Mouse (Mus musculus) neural tube, embryonic 14.5 days (tissue): ENCODE measurements around the gene Slc25a19. TPM values are rescaled to one million over a fixed set of nuclear protein-coding genes. Genes with fewer than 3 reads are reported as not detected.
"Not testable (repeated sequence)": the region's sequence is repeated elsewhere in the genome, so short reads cannot be mapped to it uniquely, and the experiment has no call there.

Experiments used
- ATAC-seq: fragments of 200-750 bp; cut with Nextera tagmentation; 2 replicates; pipeline ENCODE4 v1.8.0; 2017; ENCODE audit warnings: low read depth, mild to moderate bottlenecking, moderate TSS enrichment, moderate library complexity
- H3K27ac ChIP-seq: fragments of 300-500 bp; sonication (generic); 2 replicates; pipeline ENCODE4 v1.5.1; 2014; ENCODE audit warnings: low read depth, mild to moderate bottlenecking, control low read depth, low read length, moderate library complexity, mixed read lengths
- H3K27me3 ChIP-seq: fragments of 300-500 bp; sonication (generic); 2 replicates; pipeline ENCODE4 v1.6.1; 2014; ENCODE audit warnings: low read length; ENCODE audit not compliant: control insufficient read depth, insufficient read depth
- H3K36me3 ChIP-seq: fragments of 300-500 bp; sonication (generic); 2 replicates; pipeline ENCODE4 v1.6.1; 2014; ENCODE audit warnings: low read length, mixed read lengths; ENCODE audit not compliant: control insufficient read depth, insufficient read depth
- H3K4me1 ChIP-seq: fragments of 300-500 bp; sonication (generic); 2 replicates; pipeline ENCODE4 v1.6.1; 2014; ENCODE audit warnings: low read length; ENCODE audit not compliant: control insufficient read depth, insufficient read depth
- H3K4me2 ChIP-seq: fragments of 300-500 bp; sonication (generic); 2 replicates; pipeline ENCODE4 v1.6.1; 2014; ENCODE audit warnings: mild to moderate bottlenecking, low read depth, low read length, control low read depth
- H3K4me3 ChIP-seq: fragments of 300-500 bp; sonication (generic); 2 replicates; pipeline ENCODE4 v1.5.1; 2014; ENCODE audit warnings: low read depth, low read length, control low read depth, mixed read lengths
- H3K9ac ChIP-seq: fragments of 300-500 bp; sonication (generic); replicated peaks from 2 replicates; pipeline ENCODE4 v1.6.1; 2014; ENCODE audit warnings: low read depth, mild to moderate bottlenecking, control low read depth, low read length, mixed read lengths
- H3K9me3 ChIP-seq: fragments of 300-500 bp; sonication (generic); 2 replicates; pipeline ENCODE4 v1.6.1; 2016; ENCODE audit warnings: low read length; ENCODE audit not compliant: control insufficient read depth
- WGBS: fragments of 180-500 bp; shearing (Covaris S2); extraction: QIAGEN DNeasy Blood & Tissue Kit; methylation state at CpG from one replicate; pipeline ENCODE4 v1.1.7; 2014; 5-methylcytosine and 5-hydroxymethylcytosine counted together
- polyA plus RNA-seq: library from polyadenylated mRNA; unstranded; fragments of >200 nt; fragmentation: Nextera tagmentation; extraction: Ambion mirVana; gene quantifications from 2 replicates; pipeline ENCODE4 v1.2.1, GENCODE M21; 2014

Slc25a19 gene
- polyA plus RNA-seq, 1 experiment from 2014 or later: 53.0 TPM

DNA sequence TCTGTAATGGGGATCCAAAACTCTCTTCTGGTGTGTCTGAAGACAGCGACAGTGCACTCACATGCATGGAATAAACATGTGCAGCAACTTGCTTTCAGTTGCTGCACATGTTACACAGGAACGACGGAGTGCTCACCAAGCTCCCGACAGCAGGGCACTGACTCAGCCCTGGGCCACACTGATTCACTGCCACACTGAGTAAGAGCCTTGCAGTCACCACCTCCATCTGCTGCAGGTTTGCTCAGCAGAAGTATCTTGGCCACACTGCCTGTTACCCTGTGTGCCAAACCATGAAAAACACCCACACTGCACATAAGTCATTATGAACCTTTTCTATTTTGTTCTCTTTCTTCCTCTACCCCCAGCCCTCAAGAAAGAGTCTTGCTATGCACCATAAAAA, 32.3 kb upstream of the Slc25a19 start:
- 95% methylated on average over 4 of the region's 4 CpGs for WGBS
- no peak overlapping the region for H3K4me3 ChIP-seq
- ATAC-seq: no peak
- no peak overlapping the region for H3K27ac ChIP-seq
- no peaks in the 10 kb centered on the region for H3K27me3 ChIP-seq
- no peak overlapping the region for H3K4me2 ChIP-seq
- H3K9ac ChIP-seq: no peak overlapping the region
- H3K36me3 ChIP-seq: no peaks in the 10 kb centered on the region
- no peaks in the 10 kb centered on the region for H3K9me3 ChIP-seq
- H3K4me1 ChIP-seq: no peaks in the 10 kb centered on the region

- Histone ChIP-seq H3K36me3 (peaks cover 6% of the 10 kb centered on the region; the same call in 1 of the 2 replicates), H3K27ac (no peak overlapping the region), H3K27me3 (no peaks in the 10 kb centered on the region), H3K4me3 (no peak overlapping the region), H3K9ac (no peak overlapping the region), H3K9me3 (no peaks in the 10 kb centered on the region), H3K4me1 (no peaks in the 10 kb centered on the region), H3K4me2 (no peak overlapping the region)
- WGBS: 96% methylated on average over 6 of the region's 6 CpGs
- ATAC-seq: no peak
These were observed 30.4 kb upstream of the Slc25a19 start for GRCm38 (mm10) chr11:115658521-115658920.

DNA sequence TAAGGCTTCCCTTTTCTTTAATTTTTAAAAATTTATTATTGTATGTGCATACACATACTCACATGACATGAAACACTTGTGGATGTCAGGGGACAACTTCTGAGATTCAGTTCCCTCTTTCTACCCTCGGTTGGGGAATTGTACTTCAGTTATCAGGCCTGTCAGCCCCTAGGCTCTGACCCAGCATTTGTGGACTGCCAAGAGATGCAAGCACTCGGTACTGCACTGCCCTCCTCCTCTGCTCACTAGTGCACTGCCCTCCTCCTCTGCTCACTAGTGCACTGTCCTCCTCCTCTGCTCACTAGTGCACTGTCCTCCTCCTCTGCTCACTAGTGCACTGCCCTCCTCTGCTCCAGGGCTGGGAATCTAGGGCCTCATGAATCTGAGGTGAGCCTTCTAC, 26.0 kb upstream of the Slc25a19 start:
- Histone ChIP-seq H3K36me3 (peaks cover 10% of the 10 kb centered on the region), H3K27me3 (no peaks in the 10 kb centered on the region), H3K9ac (no peak overlapping the region), H3K27ac (no peak overlapping the region), H3K4me3 (no peak overlapping the region), H3K4me1 (no peaks in the 10 kb centered on the region), H3K9me3 (no peaks in the 10 kb centered on the region), H3K4me2 (no peak overlapping the region)
- WGBS: 80% methylated on average over 2 of the region's 2 CpGs
- ATAC-seq: no peak

DNA sequence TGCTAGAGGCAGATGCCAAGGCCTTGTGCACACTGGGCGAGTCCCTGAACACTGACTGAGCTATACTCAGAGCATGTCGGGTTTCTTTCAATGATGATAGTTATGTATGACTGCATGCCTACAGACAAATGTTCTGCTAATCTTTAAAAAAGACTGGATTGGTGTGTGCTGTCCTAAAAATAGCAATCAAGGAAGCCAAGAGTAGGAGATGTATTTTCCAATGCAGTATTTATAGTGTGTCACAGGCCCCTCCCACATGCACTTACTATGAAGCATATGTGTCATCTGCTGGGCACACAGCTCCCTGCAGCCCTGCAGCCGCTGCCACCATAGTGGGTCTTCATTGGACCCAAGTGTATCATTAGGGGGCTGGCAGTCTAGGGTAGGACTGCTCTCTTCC, 25.1 kb upstream of the Slc25a19 start:
- ATAC-seq: no peak
- 80% methylated on average over 3 of the region's 3 CpGs for WGBS
- Histone ChIP-seq H3K27me3 (no peaks in the 10 kb centered on the region), H3K9me3 (no peaks in the 10 kb centered on the region), H3K4me3 (no peak overlapping the region), H3K4me1 (no peaks in the 10 kb centered on the region), H3K27ac (no peak overlapping the region), H3K36me3 (peaks cover 14% of the 10 kb centered on the region), H3K4me2 (no peak overlapping the region), H3K9ac (no peak overlapping the region)

DNA sequence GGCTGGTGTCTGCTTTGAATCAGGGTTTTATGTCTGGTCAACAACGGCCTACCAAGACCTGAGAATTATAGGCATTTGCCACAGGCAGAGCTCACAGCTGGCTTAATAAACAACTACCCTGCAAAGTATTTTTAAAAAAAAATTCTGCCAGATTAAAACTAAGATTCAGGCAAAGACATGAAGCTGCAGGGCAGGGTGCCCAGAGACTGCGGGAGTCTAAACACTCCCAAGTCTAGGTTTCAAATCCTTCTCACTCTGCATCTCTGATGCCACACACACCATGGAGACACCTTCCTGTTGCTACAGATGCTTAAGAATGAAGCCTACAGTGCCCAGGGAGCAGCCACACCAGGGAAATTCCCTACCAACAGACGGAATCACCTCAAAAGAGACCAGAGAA, 23.6 kb upstream of the Slc25a19 start:
- Histone ChIP-seq H3K4me1 (no peaks in the 10 kb centered on the region), H3K27ac (no peak overlapping the region), H3K4me2 (no peak overlapping the region), H3K36me3 (peaks cover 18% of the 10 kb centered on the region), H3K9ac (no peak overlapping the region), H3K27me3 (no peaks in the 10 kb centered on the region), H3K4me3 (no peak overlapping the region), H3K9me3 (no peaks in the 10 kb centered on the region)
- ATAC-seq: no peak
- WGBS: 90% methylated on average over 3 of the region's 3 CpGs

DNA sequence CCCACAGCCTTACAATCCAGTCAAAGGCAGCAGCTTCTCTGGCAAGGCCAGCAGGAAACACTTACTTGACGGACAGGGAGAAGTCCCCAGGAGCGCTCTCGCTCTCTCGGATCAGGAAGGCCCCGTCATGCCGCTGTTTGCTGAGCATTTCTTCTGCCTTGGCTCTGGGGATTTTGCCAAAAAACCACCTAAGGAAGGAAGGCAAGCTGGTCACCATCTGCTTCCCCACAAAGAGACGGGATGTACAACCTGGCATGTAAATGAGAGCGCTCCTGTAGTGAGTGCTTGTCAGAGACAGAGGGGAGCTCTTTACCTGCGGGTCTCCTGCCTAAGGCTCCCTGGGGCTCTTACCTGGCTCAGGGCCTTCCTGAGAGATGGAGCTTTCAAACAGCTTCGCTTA, 21.6 kb upstream of the Slc25a19 start:
- Histone ChIP-seq H3K27me3 (no peaks in the 10 kb centered on the region), H3K9ac (0 out of 2 replicates have a peak overlapping the region, but pooled peaks have one; percentile 7)
- no peak for ATAC-seq

DNA sequence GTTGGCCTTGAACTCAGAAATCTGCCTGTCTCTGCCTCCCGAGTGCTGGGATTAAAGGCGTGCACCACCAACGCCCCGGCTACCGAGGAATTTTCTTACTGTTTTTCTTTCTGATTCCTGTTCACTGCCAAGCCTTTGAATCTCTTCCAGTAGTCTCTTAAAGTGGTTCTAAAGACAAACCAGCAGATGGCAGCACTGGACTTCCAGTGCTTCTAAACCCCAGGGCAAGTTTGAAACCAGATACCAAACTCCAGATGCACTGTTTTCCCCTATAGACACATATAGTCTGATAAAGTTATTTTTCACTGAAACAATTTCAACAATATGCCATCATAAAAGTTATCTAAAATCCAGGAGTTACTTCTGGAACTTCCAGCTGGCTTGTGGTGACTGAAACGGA, 19.4 kb upstream of the Slc25a19 start:
- H3K36me3 ChIP-seq: peaks cover 17% of the 10 kb centered on the region; the same call in 1 of the 2 replicates
- 62% methylated on average over 6 of the region's 6 CpGs for WGBS
- no peak for ATAC-seq
- H3K9me3 ChIP-seq: no peaks in the 10 kb centered on the region
- no peak overlapping the region for H3K4me3 ChIP-seq
- no peaks in the 10 kb centered on the region for H3K4me1 ChIP-seq
- no peak overlapping the region for H3K9ac ChIP-seq
- H3K27ac ChIP-seq: no peak overlapping the region
- no peak overlapping the region for H3K4me2 ChIP-seq
- H3K27me3 ChIP-seq: no peaks in the 10 kb centered on the region

More for the DNA sequence above, 21.6 kb upstream of the Slc25a19 start:
- WGBS: 58% methylated on average over 10 of the region's 10 CpGs
- Histone ChIP-seq H3K4me1 (no peaks in the 10 kb centered on the region), H3K36me3 (peaks cover 20% of the 10 kb centered on the region), H3K4me2 (no peak overlapping the region), H3K9me3 (no peaks in the 10 kb centered on the region), H3K4me3 (no peak overlapping the region), H3K27ac (peak overlapping the region; percentile 22; the same call in 1 of the 2 replicates)

DNA sequence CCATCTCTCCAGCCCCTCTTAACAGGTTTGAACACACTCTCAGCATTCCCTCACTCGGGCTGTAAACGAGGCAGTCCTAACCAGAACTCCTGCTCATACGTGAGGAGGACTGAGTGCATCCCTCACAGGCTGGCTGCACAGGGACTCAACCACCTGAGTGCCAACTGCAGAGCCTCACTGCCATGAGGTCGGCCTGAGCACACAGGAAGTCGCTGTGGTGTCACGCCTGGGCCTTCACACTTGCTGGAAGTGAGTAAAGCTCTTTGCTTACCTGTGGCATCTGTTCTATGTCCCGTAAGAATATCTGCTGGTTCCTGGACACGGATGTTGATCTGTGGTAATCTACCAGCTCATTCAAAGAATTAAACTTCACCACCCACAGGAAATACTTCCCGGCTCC, 18.3 kb upstream of the Slc25a19 start:
- H3K27me3 ChIP-seq: no peaks in the 10 kb centered on the region
- no peak overlapping the region for H3K4me2 ChIP-seq
- H3K27ac ChIP-seq: no peak overlapping the region
- no peak overlapping the region for H3K4me3 ChIP-seq
- 96% methylated on average over 9 of the region's 9 CpGs for WGBS
- H3K36me3 ChIP-seq: peaks cover 21% of the 10 kb centered on the region
- no peak overlapping the region for H3K9ac ChIP-seq
- no peak for ATAC-seq
- H3K9me3 ChIP-seq: no peaks in the 10 kb centered on the region
- no peaks in the 10 kb centered on the region for H3K4me1 ChIP-seq

DNA sequence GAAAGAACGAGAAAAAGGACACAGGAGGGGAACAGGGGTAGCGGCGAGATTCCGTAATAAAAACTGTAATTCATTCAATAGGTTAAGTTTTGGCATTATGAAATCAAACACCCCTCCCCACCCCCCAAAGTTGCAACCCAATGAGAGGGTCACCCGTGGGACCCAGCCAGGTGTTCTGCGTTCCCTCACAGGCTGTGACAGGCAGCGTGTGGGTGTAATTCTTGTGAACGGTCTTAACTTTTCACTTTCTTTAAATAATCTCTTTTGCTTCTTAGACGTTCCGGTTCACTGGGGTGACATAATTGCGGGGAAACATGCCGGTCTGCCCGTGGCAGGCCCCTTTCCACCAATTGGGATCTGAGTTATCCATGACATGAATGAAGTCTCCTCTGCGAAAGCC, 17.4 kb upstream of the Slc25a19 start:
- H3K36me3 ChIP-seq: peaks cover 21% of the 10 kb centered on the region
- not testable (repeated sequence) for H3K27ac ChIP-seq, ATAC-seq, H3K4me1 ChIP-seq, H3K9me3 ChIP-seq, H3K4me2 ChIP-seq, H3K9ac ChIP-seq, H3K27me3 ChIP-seq, H3K4me3 ChIP-seq
- 92% methylated on average over 14 of the region's 14 CpGs for WGBS

DNA sequence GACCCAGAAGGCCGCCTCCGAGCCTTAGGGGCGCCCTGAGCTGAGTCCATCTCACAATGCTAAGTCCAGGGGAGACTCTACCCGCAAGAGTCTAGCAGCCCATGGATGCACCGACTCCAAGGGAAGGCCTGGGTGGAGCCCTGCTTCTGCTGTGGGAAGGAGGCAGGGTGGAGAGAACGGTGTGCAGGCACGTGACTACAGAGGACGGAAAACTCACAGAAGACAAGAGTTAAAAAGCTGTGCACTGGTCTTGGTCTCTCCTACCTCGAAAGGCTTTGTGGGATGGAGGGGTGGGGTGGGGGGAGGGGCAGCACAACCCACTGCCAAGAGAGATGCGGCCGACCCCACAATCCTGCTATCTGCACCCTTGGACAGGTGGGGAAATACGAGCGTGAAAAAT, 16.2 kb upstream of the Slc25a19 start:
- H3K27ac ChIP-seq: no peak overlapping the region
- H3K4me3 ChIP-seq: no peak overlapping the region
- no peak overlapping the region for H3K9ac ChIP-seq
- no peak overlapping the region for H3K4me2 ChIP-seq
- WGBS: 93% methylated on average over 13 of the region's 13 CpGs
- H3K36me3 ChIP-seq: peaks cover 17% of the 10 kb centered on the region
- no peak for ATAC-seq
- H3K4me1 ChIP-seq: no peaks in the 10 kb centered on the region
- H3K27me3 ChIP-seq: no peaks in the 10 kb centered on the region
- H3K9me3 ChIP-seq: no peaks in the 10 kb centered on the region
